Mouse (Mus musculus) urinary bladder, postnatal 10 days (tissue): ENCODE data around the gene Elane.
"Not testable (repeated sequence)": the region's sequence is repeated elsewhere in the genome, so short reads cannot be mapped to it uniquely, and the experiment has no call there.

Experiments used
- DNase-seq: peaks from one replicate; pipeline ENCODE4 v3.0.0; 2022; ENCODE audit warnings: low spot score

The Elane gene

DNA sequence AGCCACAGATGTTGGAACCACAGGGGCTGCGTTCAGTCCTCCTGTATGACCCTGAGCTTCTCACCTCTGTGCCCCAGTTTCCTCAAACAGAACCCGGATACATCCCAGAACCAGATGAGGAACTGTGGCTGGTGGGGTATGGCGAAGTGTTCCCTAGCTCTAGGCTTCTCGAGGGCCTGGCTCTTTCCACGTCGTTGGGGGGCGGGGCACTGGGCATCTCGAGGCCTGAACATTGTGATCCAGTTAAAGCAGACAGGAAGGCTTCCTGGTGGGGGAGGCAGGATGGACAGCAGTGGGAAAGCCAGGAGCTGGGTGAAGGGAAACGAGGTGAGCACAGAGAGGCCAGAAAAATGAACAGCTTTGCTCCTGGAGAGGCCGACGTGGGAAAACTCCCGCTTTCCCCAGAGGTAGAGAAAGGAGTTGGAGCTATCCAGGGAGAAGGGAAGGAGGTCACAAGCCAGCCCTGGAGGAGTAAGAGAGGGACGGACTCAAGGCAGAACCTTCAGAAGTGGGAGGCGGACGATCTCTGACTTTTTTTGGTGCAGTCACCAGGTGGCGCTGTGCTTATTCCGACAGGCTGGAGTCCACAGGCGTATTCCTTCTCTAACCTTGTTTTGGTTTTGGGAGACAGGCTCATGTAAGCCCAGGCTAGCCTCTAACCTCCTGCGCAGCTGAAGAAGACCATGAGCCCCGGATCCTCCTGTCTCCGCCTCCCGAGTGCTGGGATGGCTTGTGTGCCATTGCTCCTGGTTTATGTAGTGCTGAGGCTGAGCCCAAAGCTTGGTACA is 2.6 kb upstream of the Elane start:
- DNase-seq = no peak

DNA sequence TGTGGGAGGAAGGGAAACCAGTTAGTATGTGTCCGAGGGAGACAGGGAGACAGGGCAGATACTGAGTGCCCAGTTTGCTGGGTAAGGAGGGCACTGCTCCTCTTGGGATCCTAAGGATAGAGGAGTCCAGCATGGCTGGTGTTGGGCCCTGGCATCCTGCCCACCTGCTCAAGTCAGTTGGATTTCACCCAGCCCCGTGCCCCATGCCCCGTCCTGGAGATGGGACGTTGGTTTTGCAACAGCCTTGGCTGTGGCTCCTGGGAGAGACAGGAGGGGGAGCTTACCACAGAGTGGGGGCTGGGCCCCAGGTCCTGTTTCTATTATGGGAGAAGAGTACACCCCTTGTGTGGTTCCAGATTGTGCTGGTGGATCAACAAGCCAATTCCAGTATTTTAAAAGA is 1.6 kb upstream of the Elane start:
- no peak for DNase-seq

DNA sequence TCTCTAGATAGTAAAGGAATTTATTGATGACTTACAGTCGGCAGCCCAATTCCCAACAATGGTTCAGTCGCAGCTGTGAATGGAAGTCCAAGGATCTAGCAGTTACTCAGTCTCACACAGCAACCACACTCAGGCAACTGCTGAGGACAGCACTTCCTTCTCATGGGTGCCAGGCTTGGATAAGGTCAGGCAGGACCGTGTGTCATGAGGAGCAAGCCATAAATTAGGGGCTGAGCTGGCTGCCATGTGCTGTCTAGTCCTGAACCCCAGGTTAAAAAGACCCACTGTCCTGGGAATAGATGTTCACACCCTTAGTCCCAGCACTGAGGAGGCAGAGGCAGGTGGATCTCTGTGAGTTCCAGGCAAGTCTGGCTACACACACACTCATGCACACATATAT is 1.1 kb upstream of the Elane start:
- not testable (repeated sequence) for DNase-seq

DNA sequence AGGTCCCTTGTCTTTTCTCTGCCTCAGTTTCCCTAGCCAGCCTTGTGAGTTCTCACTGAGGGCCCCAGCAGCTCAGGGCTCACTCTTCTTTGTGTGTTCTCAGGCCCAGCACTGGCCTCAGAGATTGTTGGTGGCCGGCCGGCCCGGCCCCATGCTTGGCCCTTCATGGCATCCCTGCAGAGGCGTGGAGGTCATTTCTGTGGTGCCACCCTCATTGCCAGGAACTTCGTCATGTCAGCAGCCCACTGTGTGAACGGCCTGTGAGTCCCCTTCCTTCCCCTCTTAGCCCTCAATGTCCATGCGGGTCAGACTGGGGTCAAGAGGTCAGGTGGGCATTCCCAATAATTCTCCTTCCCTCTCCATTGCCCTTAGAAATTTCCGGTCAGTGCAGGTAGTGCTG is 564 bp downstream of the Elane start:
- no peak for DNase-seq

DNA sequence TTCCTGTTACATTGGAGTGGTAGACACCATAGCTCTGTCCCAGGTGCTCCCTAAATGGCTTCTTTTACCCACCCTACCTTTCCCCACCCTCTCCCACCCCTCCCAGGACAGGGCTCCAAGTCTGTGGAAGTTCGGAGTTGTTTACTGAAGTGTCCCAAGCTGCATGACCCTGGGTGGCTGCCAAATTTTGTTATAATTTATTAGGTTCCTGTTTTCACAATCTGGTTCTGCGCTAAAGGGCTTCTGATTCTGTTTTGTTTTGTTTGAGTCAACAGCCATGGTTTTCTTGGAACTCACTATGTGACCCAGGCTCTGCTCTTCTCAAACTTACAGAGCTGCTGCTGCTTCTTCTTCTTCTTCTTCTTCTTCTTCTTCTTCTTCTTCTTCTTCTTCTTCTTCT is 3.3 kb downstream of the Elane start:
- no peak for DNase-seq

DNA sequence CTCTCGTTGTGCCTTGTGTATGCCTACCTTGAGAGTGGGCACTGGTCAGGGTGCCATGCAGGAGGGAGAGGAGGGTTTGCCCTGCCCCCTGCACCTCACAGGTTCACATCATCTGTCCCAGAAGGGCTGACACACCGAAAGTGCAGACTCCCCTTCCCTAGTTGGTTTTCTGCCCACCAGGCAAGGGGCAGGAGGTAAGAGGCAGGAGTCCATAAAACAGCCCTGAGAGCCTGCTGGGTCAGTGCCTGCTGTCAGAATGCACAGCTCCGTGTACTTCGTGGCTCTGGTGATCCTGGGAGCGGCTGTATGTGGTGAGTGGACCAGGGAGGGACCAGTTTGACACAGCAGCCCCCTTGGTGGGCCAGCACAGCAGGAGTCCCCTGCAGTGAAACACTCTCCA is 4.6 kb downstream of the Elane start, which contains the start of gene Cfd:
Gene Cfd, plus strand, starts transcription at position 184 of the 400 bp plus-strand sequence.
- DNase-seq = no peak

DNA sequence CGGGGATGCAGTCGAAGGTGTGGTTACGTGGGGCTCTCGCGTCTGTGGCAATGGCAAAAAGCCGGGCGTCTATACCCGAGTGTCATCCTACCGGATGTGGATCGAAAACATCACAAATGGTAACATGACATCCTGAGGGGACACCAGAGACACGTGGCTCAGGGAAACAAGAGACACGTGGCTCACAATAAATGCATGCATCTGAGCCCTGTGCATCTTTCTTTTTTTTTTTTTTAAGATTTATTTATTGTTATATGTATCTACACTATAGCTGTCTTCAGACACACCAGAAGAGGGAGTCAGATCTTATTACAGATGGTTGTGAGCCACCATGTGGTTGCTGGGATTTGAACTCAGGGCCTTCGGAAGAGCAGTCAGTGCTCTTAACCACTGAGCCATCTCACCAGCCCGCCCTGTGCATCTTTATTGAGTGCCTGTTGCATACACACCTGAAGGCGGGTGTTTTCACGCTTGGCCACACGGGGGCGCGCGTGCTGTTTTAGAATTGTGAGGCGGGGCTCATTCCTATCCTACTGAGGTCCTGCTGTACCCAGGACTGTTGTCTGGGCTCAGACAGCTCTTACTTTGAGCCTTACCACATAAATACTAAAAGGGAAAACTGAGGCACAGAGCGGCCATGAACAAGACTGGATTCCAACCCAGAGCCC is 6.5 kb downstream of the Elane start:
- peak; percentile 50 for DNase-seq

DNA sequence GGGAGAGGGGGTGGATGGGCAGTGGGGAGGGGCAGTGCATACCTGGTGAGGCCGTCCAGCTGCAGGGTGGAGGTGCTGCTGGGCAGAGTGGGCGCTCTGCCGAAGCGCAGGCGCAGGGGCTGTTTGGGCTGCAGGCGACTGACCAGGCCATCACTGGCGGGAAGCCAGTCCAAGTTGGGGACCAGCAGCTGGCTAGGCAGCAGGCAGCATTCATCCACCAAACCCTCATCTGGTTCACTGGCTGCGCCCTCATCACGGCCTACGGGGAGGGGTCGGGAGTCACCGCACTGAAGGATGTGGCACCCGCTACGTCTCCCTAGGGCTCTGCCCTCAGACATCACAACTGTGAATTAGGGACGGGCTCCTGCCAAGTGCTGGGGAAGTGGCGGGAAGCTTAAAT is 10.3 kb downstream of the Elane start:
- DNase-seq = no peak

DNA sequence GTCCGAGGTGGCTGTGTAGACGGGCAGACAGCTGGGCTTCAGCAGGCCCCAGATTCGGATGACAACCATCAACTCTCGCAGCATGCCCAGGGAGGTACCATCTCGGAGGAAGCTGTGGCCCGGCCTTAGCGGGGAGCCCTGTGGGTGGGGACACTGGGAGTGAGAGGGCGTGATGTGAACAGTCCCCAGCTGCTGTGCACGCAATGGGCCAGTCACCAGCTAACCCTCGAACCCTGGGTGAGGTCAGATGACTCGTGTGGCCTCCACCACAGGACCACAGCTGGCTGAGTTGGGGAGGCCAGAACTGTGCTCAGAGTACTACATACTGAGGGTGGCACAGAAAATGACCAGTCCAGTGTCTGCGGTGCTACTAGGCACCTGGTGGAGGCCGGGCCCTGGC is 10.8 kb downstream of the Elane start:
- DNase-seq = no peak

DNA sequence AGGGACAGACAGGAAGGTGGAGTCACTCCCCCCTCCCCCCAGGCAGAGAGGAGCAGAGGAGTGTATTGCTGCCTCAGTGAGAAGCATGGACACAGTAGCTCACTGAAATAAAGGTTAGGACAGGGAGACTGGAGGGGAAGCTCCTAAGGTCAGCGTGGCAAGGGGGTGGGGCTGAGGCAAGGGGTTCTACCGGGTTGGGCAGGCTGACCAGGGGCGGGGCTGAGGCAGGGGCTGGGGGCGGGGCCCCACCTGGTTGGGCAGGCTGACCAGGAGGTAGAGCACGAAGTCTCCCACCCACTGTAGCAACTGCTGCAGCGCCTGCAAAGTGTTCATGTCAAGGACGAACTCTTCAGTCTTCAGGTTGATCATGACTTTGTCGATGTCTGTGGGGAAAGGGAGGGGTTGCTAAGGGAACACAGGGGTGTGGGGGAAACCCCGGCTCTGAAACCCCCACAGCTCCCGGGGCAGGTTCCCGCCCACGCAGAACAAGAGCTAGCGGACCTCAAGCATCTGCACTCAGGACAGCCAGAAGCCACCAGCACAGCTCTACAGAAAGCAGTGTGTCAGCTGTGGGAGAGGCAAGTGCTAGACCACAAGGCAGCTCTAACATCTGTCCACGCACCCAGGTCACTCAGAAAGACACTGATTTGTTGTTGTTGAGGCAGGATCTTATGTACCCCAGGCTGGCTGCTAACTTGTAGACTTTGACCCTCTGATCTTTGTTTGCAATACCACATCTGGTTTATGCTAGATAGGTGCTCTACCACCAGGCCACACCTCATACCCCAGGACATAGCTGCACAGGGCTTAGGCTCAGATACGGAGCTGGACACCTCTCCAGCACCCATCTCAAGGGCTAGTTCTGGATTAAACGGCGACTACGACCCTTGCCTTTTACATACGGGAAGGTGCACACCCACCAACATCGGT is 11.5 kb downstream of the Elane start:
- DNase-seq = no peak

DNA sequence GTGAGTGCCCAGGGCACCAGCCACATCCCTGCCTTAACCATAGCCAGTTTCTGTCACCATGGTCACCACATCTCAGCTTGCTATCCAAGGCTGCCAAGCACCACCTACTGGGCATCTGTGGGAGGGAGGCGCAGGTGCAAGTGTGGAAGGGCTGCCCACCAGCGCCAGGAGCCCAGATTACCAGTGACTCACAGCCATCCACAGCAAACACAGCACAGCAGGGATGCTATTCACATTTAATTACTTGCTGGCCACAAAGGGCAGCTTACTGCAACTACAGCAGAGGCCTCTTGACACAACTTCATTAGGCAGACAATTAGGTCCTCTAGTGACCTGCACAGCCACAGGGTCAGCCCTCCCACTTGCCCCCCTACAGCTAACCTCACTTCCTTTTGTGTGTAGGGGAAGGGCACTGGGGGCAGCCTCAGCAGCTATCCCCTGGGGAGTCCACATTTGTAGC is 14.9 kb downstream of the Elane start:
- DNase-seq = no peak

DNA sequence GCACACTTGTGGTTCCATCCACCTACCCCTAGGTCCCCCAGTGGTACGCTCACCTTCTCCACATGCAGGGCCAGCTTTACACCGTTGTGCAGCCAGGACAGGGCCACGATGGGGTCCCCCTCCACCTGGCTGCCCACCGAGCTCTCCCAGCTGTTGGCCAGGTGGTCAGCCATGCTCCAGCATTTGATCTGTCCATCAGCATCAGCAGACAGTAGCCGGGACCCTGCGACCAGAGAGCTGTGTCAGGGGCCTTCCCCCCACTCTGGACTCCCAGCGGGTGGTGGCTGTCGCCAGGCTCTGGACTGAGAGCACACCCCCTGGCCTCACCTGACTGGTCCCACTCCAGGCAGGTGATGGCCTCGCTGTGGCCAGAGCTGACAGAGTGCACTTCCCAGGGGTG is 20.7 kb downstream of the Elane start:
- no peak for DNase-seq

DNA sequence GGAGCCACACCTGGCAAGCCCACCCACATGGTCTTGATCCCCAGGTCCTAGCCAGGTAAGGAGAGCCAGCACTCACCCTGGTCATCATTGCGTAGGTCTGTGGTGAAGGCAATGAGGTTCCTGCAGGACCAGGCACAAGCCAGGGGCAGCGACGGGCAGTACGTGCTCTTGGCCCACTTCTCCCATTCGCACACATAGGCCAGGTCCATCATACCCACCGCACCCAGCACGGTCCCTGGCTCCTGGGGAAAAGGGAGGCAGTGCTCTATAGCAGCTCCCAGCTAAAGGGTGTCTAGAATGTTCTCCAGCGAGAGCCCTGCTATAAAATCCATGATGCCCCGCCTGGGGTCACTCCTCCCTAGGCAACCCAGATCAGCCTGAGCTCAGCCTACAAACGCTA is 21.4 kb downstream of the Elane start:
- no peak for DNase-seq

DNA sequence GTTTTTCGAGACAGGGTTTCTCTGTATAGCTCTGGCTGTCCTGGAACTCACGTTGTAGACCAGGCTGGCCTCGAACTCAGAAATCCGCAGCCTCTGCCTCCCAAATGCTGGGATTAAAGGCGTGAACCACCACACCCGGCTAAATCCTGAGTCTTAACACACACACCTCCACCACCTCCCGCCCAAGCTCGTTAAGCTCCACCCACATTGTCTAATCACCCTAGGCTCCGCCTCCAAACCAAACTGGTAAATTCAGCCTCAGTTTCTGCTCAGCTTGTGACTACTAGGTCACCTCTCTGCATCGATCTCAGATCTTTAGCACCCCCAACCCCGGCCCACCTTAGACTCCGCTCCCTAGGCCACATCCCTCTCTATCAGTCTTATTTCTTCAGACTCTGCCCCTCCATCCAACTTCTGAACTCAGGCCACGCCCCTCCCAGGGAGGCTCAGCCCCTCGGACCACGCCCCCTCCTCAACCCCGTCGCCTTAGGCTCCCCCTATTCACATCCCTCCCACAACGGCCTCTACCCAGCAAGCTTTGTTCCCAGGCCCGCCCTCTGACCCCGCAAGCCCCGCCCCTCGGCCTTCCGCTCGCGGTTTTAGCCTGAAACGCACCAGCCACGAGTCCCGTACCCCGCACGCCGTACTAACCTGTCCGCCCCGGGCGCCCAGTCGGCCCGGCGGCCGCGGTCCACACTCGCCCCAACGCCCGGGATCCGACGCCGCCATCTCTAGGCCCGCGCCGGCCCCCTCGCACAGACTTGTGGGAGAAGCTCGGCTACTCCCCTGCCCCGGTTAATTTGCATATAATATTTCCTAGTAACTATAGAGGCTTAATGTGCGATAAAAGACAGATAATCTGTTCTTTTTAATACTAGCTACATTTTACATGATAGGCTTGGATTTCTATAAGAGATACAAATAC is 22.4 kb downstream of the Elane start, which contains the start of gene Med16:
Gene Med16, minus strand, starts transcription at position 757 of the 925 bp plus-strand sequence.
- DNase-seq = peak; percentile 77

DNA sequence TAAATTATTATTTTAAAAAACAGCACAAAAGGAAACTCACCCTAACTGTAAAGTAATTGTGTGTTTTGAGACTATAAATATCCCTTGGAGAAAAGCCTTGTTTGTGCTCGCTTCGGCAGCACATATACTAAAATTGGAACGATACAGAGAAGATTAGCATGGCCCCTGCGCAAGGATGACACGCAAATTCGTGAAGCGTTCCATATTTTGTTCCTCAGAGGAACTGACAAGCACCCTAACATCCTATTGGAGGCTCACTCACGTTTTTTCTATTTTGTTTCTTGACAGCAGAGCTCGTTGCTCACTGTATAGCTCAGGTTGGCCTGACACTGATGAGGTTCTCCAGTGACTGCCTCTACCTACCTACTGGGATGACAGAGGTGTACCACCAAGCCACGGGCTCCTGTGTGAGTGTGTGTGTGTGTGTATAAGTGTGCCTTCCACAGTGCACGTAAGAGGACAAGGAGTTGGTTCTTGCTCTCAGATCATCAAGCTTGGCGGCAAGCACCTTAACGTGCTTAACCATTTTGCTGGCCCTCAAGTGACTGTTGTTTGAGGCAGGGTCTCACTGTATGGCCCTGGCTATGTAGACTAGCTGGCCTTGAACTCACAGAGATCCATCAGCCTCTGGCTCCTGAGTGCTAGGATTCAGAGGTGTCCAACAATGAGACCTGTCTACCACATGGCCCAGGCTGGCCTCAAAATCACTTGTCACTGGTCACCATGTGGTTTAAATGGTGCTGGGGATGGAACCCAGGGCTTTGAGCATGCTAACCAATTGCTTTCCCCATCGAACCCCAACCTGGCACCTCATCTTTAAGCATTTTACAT is 23.3 kb downstream of the Elane start:
- DNase-seq = no peak

DNA sequence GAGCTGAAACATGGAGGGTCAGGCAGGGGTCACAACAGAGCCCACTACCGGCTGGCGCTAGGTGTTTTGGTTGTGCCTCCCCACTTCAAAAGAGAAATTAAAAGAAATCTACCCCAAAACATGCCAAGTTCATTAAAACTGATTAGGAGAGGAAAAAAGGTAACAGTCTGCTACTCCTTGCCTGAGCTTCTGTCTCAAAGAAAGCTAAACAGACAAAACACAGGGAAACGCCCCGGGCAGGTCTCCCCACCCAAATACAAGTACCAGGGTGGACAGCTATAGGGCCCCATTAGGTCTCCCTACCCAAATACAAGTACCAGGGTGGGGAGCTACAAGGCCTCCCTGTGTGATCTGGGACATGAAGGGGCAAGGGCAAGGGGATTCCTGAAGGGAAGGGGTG is 24.5 kb downstream of the Elane start, which contains the start of gene Gm26602:
Gene Gm26602, plus strand, starts transcription at position 301 of the 400 bp plus-strand sequence.
- DNase-seq = no peak

DNA sequence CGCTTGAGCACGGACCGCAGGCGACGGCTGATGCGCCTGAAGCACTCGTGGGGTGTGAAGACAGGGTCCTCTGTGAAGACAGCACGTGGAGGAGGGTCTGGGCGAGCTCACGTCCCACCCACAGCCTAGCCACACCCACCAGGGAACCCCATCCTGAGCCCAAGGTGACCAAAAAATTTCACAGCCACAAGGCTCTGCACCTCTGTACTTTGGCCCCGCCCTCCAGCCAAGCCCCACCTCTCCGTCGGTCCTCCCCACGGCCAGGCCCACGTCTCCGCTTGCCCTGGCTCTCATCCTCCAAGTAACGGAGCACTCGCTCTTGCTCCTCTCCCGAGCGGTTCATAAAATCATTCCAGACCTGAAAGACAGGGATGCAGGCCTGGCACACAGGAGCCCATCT is 26.4 kb downstream of the Elane start:
- no peak for DNase-seq

DNA sequence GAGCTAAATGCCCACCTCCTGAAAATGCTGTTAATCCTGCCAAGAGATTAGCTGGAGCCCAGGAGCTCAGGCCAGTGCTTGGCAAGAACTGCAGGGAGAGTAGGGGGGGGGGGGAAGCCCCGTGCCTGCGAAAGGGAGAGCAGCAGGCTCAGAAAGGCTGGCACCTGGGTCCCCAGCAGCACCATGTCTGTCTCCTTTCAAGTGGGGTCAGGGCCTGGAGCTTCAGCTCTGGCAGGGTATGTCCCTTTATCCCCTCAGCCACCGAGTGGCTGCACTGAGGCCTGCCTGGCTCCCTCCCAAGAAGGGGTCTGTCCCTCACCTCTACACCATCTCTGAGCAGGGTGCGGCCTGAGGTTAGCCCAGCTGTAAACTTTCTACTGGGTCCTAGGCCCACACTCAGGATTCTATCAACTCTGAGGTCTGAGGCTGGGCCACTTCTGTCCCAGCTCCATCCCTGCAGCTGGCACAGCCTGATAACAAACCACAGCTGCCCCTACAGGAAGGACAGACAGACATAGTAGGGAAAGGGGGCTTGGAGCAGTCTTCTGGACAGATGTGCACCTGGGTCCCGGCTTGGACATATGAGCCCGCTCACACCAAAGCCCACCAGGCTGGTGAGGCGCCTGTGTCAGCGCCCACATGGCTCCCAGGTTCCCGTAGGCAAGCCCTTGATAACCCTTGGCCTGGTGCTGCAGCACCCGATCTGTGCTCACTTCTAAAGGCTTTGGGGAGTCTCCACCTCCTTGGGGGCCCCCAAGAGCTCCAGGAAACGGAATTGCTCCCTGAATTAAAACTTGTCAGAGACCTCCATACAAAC is 28.3 kb downstream of the Elane start:
- no peak for DNase-seq

DNA sequence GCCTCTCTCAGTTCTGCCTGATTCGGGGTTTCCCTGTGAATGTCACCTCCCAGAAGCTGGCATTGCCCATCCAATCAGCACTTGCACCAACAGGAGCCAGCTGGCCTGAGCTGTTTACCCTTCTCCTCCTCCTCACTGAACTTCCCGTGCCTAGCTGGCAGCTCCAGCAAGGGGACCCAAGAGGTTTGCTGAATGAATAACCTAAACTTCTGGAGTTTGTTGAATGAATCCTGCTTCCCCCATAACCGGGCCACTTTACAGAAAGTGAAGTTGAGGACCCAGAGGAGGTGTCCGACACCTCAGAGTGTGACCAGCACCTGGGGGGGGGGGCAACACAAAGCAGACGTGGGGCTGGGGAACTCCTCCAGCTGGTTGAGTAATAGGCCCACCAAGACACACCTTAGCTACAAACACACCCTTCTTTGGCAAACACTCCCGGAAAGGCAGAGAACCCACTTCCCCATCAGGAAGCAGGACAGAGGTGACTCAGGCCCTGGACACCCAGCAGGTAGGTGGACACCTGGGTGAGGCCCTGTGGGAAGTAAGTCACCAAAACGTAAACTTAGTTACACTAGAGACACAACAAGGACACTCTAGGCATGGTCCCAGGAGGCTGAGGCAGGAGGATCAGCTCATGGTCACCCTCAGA is 29.0 kb downstream of the Elane start:
- DNase-seq = no peak
